Mouse (Mus musculus): ENCODE results near the gene Zfp329.
"Not testable (repeated sequence)": the region's sequence is repeated elsewhere in the genome, so short reads cannot be mapped to it uniquely, and the experiment has no call there.

Gene Zfp329

DNA sequence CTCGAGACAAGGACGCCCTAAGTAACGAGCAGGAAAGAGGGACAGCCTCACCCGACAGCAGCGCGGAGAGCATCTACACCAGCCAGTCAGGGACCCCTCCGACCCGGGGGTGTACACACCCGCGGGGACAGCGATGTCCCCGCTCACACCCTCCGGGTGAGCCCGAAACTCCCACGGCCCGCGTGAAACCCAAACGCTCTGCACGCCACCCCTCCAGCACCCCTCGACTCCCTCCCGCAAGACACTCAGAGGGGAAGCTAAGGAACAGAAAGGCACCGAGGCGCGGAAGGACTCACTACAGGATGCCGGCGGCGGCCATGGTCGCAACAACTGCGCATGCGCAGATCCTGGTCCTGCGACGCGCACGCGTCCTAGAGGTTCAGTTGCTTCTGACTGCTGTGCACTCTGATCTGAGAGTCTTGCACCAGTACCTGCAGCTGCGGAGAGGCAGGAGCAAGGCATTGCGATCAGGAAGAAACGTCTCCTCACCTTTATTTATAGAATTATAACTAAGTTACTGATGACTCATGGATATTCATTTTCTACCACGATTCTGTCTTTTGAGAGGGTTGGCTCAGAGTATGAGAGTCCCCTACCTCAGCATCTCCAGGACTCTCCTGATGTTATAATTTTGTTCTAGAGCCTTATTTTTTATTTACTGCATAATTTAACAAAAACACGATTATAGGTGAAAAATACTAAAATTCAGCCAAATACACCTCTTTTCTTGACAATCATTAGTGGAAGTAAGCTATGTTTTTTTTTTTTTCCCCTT, at the start of gene Zfp329:
Gene Zfp329 (minus strand): TSS at position 338 of the 775 bp plus-strand sequence.
- DNase-seq (ENCODE audit: low spot score in 2 of 2), result peak; percentile 87 to 91

DNA sequence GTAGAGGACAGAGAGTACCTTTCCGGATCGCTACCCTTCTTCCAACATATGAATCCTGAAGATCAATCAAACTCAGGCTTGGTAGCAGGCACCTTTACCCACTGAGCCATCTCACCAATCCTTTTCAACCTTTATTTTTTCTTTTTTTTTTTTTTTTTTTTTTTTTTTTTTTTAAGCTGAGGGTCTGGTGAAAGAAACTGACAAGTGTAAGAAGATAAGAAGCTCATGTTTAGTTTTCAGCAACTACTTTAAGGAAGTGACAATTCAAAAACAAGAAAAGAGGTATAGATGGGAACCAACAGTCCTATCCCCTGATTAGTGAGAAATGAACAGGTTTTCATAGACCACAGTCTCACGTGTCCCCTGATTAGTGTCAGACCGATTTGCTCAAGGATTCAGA, 17.1 kb upstream of the Zfp329 start:
- DNase-seq (ENCODE audit: low spot score in 2 of 2), result no peak

DNA sequence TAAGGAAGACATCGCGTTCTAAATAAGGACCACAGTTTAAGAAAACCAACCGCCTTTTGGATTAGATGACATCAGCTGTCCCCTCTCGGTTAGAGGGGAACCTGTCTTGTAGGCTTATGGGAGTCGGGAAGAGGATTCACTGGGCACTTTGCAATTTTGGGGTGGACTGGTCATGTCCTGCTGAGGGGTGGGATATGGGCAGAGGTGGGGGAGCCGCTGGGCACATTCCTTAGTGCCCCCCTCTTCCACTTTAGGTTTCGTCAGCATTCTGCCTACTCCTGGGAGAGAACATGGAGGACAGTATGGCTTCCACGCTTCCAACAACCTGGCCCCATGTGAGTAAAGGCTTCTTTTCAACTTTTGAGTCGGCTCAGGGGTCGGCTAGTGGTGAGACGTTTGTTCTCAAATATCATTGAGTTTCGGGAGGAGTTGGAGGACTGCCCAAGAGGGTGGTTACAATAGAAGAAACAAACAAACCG, 16.6 kb upstream of the Zfp329 start:
- no peak for DNase-seq (ENCODE audit: low spot score in 2 of 2)

DNA sequence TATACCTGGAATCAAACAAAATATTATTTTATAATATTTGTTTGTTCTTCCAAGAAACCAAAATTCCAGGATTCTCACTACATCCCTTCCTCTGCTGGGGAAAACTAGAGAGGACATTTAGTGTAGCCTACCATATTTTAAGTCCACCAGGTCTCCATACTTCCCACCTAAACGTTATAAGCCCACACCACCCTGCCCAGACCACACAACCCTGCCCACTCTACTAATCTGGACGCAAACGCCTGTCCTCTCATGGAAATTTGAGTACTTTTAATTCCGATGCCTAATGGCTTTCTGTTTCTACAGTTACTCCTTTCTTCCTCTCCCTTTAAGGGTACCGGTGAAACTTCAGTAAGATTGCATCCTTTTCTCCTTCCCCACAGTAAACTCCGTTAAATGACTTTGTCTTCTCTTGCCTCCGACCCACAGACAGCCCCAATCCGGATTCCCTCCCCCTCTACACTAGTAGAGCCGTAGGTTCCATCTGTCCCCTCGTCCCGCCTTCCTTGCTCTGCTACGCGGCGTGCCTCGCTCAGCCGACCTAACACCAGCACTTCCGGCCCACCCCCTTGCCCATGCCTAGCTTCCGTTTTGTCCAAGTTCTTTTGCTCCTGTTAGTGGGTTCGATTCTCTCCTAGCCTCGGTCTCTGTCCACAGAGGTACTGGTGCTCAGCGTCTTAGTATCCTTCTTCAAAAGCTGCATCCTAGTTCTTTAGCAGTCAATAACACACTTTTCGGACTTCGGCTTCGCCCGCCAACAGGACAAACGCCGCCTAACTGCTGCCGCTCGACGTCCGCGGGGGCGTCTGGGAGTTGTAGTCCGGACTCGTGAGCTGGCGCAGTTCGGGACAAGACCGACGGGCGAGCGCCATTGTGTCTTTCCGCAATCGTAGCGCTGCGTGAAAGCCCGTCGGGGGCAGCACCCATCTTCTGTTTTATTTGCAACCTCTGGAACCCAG, 15.8 kb upstream of the Zfp329 start, which contains the start of gene Zfp110:
Gene Zfp110 (plus strand): TSS at position 600 of the 959 bp plus-strand sequence.
- peak; percentile 84 to 88 for DNase-seq (ENCODE audit: low spot score in 2 of 2)

DNA sequence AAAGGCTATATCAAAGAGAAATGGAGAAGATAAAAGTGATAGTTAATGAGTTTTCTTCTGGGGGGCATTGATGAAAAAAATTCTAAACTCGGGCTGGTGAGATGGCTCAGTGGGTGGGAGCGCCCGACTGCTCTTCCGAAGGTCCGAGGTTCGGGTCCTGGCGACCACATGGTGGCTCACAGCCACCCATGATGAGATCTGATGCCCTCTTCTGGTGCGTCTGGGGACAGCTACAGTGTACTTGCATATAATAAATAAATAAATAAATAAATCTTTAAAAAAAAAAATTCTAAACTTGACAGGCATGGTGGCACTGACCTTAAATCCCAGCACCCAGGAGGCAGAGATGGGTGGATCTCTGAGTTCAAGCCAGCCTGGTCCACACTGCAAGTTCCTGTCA, 3.1 kb downstream of the Zfp329 start:
- DNase-seq (ENCODE audit: low spot score in 2 of 2), result no peak

DNA sequence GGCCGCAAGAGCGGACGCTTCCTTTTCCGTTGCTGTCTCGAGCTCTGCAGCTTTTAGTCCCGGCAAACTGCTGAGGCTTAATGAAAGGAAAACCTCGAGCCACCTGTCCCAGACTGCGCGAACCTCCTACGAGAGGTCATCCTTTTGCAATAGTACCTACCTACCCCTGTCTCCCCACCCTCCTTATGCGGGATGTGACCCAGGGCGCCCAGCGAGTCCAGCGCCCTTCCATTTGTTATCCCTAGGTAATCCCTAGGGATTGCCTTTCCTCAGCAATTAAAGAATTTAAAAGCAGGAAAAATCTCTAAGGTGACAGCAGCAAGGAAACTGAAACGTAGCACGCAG, 15.0 kb downstream of the Zfp329 start:
- DNase-seq (ENCODE audit: low spot score in 2 of 2), result no peak

DNA sequence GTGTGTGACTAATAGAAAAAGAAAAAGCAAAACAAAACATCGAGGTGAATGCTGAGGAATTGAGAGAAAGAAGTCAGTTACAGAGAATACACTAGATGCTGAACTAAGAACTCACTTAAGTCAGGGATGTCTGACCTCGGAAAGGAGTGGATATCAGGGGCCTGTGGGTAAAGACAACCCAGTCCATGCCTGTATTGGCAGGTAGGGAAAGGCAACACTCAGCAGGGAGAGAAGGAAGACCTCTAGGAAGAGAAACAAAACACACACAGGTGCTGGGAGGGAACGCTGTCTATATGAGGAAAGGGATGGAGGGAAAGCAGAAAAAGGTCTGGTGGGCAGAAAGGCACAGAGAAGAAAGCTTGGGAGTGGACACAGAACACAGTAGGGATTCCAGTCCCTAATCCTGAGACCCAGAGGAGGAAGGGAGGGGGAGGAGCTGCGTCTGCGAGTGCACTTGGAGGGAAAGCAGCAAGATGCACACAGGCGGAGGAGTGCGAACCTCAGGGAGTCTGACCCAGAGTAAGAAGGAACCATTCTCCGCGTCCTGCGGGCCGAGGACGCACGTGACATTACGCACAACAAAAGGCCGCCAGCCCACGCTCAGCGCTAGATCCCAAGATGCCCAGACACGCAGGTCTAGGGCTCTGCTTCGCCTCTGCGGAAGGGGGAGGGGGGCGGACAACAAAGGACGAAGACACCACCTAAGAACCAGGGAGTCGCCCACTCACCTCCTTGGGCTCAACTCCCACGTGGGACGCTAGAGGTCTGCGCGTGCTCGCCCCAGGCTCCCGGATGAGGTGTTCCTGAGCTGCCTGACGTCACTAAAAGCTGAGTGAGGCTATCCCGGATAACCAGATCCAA, 15.6 kb downstream of the Zfp329 start, which contains the start of gene Zscan18:
Gene Zscan18 (minus strand): TSS at position 770 of the 861 bp plus-strand sequence.
- DNase-seq (ENCODE audit: low spot score in 2 of 2), result peak in 1 of 2 experiments; percentile 11

DNA sequence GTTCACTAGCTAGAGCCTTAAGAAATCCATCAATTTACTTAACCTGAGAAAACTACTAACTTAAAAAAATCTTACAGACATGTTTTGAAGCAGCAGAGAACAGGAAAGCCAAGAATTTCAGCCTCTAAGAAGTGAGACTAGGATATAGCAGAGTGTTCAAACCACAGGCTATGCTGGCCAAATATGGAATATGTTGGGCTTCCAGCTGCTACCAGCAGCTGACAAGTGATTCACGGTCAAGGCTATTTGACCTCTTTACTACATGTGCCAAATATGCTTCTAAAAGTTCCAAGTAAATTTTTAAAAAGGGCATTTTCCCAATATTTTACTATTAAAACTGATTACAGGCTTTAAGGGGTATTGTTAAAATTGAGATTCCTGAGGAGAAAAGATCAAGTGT, 19.1 kb downstream of the Zfp329 start:
- no peak for DNase-seq (ENCODE audit: low spot score in 2 of 2)

DNA sequence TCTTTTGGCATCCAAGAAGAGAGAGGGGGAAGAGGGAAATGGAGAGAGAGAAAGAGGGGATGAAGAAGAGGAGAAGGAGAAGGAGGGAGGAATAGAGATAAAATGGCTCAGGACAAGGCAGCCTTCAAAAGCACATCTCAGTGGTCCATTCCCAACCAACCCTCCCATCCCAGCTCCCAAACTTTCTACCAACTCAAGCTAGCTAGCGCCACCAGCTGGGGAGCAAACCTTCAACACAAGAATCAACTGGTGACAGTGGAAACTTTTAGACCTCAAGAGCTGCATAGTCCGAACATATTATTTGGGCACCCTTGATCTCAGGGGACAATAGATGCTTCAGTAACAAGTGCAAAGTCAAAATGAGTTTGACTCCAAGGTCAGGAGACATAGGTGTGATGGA, 20.7 kb downstream of the Zfp329 start:
- no peak for DNase-seq (ENCODE audit: low spot score in 2 of 2)

DNA sequence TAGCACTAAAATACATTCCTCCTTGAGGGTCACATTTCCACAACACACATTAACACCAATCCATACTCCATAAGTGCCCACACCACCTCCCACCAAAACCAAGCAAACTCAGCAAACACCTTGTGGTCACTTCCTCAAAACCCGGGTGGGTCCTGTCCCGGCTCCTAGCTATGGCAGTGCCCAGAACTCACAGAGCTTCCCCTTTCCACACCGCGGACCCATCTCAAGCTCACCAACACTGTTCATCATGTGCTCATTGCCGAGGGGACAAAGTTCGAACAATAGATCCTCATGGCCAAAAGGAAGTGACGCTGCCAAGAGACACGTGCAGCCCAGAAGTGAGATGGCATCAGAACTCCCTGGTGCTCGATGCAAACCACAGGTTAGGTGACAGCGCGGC, 26.0 kb downstream of the Zfp329 start:
- DNase-seq (ENCODE audit: low spot score in 2 of 2), result not testable (repeated sequence)

DNA sequence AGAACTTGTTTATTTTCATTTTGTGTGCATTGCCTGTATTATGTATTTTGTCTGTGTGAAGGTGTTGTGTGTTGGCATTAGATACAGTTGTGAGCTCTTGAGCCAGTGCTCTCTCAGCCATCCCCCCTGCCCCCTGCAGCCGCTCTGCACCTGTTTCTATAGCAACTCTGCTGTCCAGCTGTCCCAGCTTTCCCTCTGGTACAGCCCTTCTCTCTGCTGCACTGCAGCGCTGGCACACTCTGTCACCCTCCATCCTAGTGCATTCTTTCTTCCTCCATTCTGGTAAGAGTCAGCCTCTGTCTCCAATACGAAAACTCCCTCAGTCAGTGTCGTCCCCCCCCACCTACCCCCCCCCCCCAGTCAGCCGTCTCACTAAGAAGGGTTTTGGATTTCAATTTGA, 30.6 kb downstream of the Zfp329 start:
- no peak for DNase-seq (ENCODE audit: low spot score in 2 of 2)

DNA sequence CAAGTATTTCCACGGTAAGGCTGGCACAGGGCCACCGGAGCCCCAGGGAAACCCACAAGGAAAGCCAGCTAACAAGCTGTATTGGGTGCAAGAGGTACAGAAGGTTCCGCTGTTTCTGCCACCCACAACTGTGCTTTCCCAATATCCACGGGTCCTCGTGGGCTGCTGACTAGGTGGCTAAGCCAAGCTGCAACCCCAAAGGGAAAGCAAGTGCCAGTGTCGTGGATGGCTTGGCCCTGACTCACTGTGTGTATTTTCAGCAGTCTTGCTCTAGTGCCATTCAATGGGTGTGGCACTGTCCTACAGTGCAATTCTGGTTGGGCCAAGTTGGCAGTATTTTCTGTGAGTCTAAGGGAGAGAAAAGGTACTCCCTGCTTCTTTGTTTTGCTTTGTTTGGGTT, 31.3 kb downstream of the Zfp329 start:
- no peak for DNase-seq (ENCODE audit: low spot score in 2 of 2)

DNA sequence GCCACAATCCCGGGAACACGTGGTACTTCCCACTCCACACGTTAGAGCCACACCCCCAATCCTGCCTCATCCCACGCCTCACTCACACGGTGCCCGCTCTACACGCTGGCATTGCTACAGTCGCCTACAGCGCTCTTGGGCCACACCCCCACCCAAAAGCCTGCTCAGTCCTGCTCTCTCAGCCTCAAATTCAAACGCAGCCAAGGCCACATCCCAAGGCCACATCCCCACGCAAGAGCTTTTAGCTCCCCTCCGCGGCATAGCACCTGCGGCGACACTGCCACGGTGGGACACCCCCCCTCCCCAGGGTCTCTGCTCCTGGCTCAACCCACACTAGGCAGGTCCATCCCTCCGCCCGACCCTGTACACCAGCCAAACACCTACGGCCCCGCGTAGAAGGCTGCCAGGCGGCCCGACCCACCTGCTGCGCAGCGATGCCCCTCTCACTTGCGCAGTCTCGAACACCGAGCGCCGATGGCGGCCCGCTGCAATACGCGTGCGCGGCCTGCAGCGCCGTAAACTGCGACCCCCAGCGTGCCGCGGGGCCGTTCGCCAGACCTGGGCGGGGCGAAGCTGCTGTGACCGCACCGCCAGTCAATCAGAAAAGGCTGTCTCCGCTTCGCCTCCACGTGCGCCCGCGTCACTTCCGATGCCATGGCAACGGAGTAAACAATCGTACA, 38.4 kb downstream of the Zfp329 start:
- DNase-seq (ENCODE audit: low spot score in 2 of 2), result peak; percentile 66 to 83

DNA sequence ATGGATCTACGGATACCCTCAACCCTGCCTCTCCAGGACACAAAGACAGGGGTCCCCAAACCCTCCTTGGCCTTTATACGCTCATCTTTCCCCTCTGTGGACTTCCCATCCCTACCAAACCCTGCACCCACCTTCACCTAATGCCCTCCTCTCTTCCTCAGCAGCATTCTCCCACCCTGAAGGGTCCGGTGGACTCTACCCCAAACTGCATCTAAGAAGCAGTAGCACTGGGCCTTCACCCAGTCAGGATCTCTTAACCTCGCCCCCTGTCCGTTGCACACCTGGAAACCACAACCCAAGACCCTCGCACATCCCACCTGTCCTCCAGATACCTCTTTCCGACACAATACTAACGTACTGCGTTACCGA, 38.9 kb downstream of the Zfp329 start:
- no peak for DNase-seq (ENCODE audit: low spot score in 2 of 2)

DNA sequence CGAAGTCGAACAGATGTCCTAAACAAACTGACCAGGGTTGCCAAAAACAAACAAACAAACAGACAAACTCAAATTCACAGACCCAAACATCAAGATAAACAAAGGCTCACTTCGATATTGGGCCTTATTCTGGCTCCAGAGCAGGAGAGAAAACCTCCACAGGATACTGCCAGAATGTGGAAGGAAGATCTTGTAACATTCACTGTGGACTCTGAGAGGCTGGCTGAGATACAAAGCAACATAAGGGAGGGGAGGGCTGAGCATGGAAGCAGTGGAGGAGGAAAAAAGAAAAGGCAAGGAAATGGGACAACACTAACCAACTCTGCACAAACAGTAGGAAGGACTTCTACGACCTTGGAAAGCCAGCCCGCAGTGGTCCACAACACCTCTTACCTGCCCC, 39.5 kb downstream of the Zfp329 start:
- DNase-seq (ENCODE audit: low spot score in 2 of 2), result no peak

DNA sequence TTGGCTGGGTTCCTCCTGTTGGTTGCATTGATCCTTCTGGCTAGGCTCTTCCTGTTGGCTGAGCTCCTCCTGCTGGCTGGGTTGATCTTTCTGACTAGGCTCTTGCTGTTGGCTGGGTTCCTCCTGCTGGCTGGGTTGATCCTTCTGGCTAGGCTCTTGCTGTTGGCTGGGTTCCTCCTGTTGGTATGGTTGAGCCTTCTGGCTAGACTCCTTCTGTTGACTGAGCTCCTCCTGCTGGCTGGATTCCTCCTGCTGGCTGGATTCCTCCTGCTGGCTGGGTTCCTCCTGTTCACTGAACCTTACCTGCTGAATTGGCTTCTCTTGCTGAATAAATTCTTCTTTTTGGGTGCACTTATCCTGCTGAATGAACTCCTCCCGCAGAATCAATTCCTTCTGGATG, 44.1 kb downstream of the Zfp329 start:
- no peak for DNase-seq (ENCODE audit: low spot score in 2 of 2)

DNA sequence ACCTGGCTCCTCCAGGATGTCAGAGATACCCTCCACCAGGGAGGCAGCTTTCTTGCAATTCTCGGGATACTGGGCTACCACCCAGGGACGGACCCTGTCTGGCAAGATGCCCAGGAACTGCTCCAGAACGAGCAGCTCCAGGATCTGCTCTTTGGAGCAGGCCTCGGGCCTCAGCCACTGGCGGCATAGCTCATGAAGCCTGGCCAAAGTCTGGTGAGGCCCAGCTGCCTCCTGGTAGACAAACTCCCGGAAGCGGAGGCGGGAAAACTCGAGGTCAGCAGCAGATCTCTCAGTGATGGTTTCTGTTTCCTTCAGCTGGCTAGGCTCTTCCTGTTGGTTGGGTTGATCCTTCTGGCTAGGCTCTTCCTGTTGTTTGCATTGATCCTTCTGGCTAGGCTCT, 44.5 kb downstream of the Zfp329 start:
- no peak for DNase-seq (ENCODE audit: low spot score in 2 of 2)
